Mouse (Mus musculus) heart, postnatal 0 days (tissue): ENCODE measurements around the gene Mgat3. TPM values are rescaled to one million over a fixed set of nuclear protein-coding genes. Genes with fewer than 3 reads are reported as not detected.

ENCODE experiments used
- ATAC-seq: fragments of 200-750 bp; cut with Nextera tagmentation; 2 replicates; pipeline ENCODE4 v1.8.0; 2017; ENCODE audit warnings: low read depth, moderate number of reproducible peaks, moderate library complexity; ENCODE audit not compliant: insufficient read depth
- DNase-seq: peaks from one replicate; pipeline ENCODE4 v3.0.0-alpha.2; 2016; ENCODE audit warnings: low spot score
- H3K27ac ChIP-seq: fragments of 300-500 bp; sonication (generic); 2 replicates; pipeline ENCODE4 v1.5.1; 2014; ENCODE audit warnings: low read depth, mild to moderate bottlenecking
- H3K27me3 ChIP-seq: fragments of 300-500 bp; sonication (generic); 2 replicates; pipeline ENCODE4 v1.6.1; 2014; ENCODE audit warnings: low read length, mixed read lengths; ENCODE audit not compliant: control insufficient read depth, insufficient read depth
- H3K36me3 ChIP-seq: fragments of 300-500 bp; sonication (generic); replicated peaks from 2 replicates; pipeline ENCODE4 v1.6.1; 2014; ENCODE audit warnings: low read length, mixed read lengths; ENCODE audit not compliant: control insufficient read depth, insufficient read depth
- H3K4me1 ChIP-seq: fragments of 300-500 bp; sonication (generic); 2 replicates; pipeline ENCODE4 v1.6.1; 2014; ENCODE audit warnings: antibody characterized with exemption; ENCODE audit not compliant: control insufficient read depth, insufficient read depth
- H3K4me2 ChIP-seq: fragments of 300-500 bp; sonication (generic); 2 replicates; pipeline ENCODE4 v1.6.1; 2014; ENCODE audit warnings: low read depth, mild to moderate bottlenecking, low read length, moderate library complexity
- H3K4me3 ChIP-seq: fragments of 300-500 bp; sonication (generic); 2 replicates; pipeline ENCODE4 v1.5.1; 2014; ENCODE audit warnings: low read depth, low read length
- H3K9ac ChIP-seq: fragments of 300-500 bp; sonication (generic); replicated peaks from 2 replicates; pipeline ENCODE4 v1.6.1; 2014; ENCODE audit warnings: low read depth, low read length, mixed read lengths
- H3K9me3 ChIP-seq: fragments of 300-500 bp; sonication (generic); replicated peaks from 2 replicates; pipeline ENCODE4 v1.6.1; 2016; ENCODE audit warnings: low read length; ENCODE audit not compliant: control insufficient read depth
- CTCF ChIP-seq: IDR thresholded peaks from 2 replicates; pipeline ENCODE4 v1.5.1; 2016; ENCODE audit warnings: antibody characterized with exemption, control low read depth, low read depth
- EP300 ChIP-seq: IDR thresholded peaks from 2 replicates; pipeline ENCODE4 v1.6.1; 2016; ENCODE audit warnings: antibody characterized with exemption, low read depth
- WGBS: fragments of 180-500 bp; shearing (Covaris S2); extraction: QIAGEN DNeasy Blood & Tissue Kit; methylation state at CpG from one replicate; pipeline ENCODE4 v1.1.7; 2014; 5-methylcytosine and 5-hydroxymethylcytosine counted together
- polyA plus RNA-seq: library from polyadenylated mRNA; unstranded; fragments of >200 nt; fragmentation: Nextera tagmentation; extraction: Ambion mirVana; gene quantifications from 2 replicates; pipeline ENCODE4 v1.2.1, GENCODE M21; 2015
- total RNA-seq: library from RNA; depleted of rRNA; stranded (reverse); fragments of >200 nt; gene quantifications from 2 replicates; pipeline ENCODE4 v1.2.3, GENCODE M21; 2014; ENCODE audit warnings: low replicate concordance

Gene Mgat3
- total and polyA plus RNA-seq, 2 experiments from 2014 or later, result 0.23 to 1.9 TPM

GRCm38 (mm10) chr15:80206057-80206565 lies 32.6 kb downstream of the Mgat3 start:
- Histone ChIP-seq H3K9ac (no peak overlapping the region), H3K4me1 (no peaks in the 10 kb centered on the region), H3K36me3 (no peaks in the 10 kb centered on the region), H3K9me3 (no peaks in the 10 kb centered on the region), H3K27me3 (no peaks in the 10 kb centered on the region), H3K4me3 (no peak overlapping the region), H3K4me2 (no peak overlapping the region), H3K27ac (no peak overlapping the region)
- TF ChIP-seq EP300 (no peak), CTCF (no peak)
- ATAC-seq, result no peak
- no peak for DNase-seq
- 80% methylated on average over 3 of the region's 3 CpGs for WGBS

- H3K9me3 ChIP-seq, result no peaks in the 10 kb centered on the region
- H3K4me1 ChIP-seq, result no peaks in the 10 kb centered on the region
- 54% methylated on average over 4 of the region's 4 CpGs for WGBS
- H3K27me3 ChIP-seq, result no peaks in the 10 kb centered on the region
- no peak overlapping the region for H3K4me2 ChIP-seq
- no peaks in the 10 kb centered on the region for H3K36me3 ChIP-seq
- DNase-seq (no peak), ATAC-seq (no peak)
- H3K27ac ChIP-seq, result no peak overlapping the region
- no peak overlapping the region for H3K4me3 ChIP-seq
- TF ChIP-seq EP300, result no peak
- no peak for TF ChIP-seq CTCF
- H3K9ac ChIP-seq, result no peak overlapping the region
Measured at GRCm38 (mm10) chr15:80208446-80208845, 34.9 kb downstream of the Mgat3 start.

- H3K4me2 ChIP-seq, result no peak overlapping the region
- H3K9ac ChIP-seq, result no peak overlapping the region
- ATAC-seq, result no peak
Measured at GRCm38 (mm10) chr15:80213688-80214087, 40.2 kb downstream of the Mgat3 start.

GRCm38 (mm10) chr15:80215716-80216479 lies 42.4 kb downstream of the Mgat3 start:
- no peak overlapping the region for H3K4me2 ChIP-seq
- H3K27me3 ChIP-seq, result no peaks in the 10 kb centered on the region
- ATAC-seq, result no peak
- peaks cover 8% of the 10 kb centered on the region; the same call in 1 of the 2 replicates for H3K4me1 ChIP-seq
- DNase-seq, result no peak
- no peaks in the 10 kb centered on the region for H3K9me3 ChIP-seq
- WGBS, result 17% methylated on average over 10 of the region's 10 CpGs
- no peaks in the 10 kb centered on the region for H3K36me3 ChIP-seq
- H3K9ac ChIP-seq, result no peak overlapping the region
- no peak for TF ChIP-seq EP300
- peak; percentile 40 for TF ChIP-seq CTCF
- H3K27ac ChIP-seq, result no peak overlapping the region
- H3K4me3 ChIP-seq, result no peak overlapping the region

More at GRCm38 (mm10) chr15:80213688-80214087, 40.2 kb downstream of the Mgat3 start:
- Histone ChIP-seq H3K9me3 (no peaks in the 10 kb centered on the region), H3K36me3 (no peaks in the 10 kb centered on the region), H3K4me3 (no peak overlapping the region), H3K27me3 (no peaks in the 10 kb centered on the region), H3K4me1 (no peaks in the 10 kb centered on the region), H3K27ac (no peak overlapping the region)
- no peak for DNase-seq
- TF ChIP-seq CTCF (no peak), EP300 (no peak)

GRCm38 (mm10) chr15:80216480-80216820 lies 42.9 kb downstream of the Mgat3 start:
- DNase-seq (no peak), ATAC-seq (no peak)
- Histone ChIP-seq H3K4me2 (no peak overlapping the region), H3K27ac (no peak overlapping the region), H3K36me3 (no peaks in the 10 kb centered on the region), H3K27me3 (no peaks in the 10 kb centered on the region), H3K9me3 (no peaks in the 10 kb centered on the region), H3K4me1 (peaks cover 8% of the 10 kb centered on the region; the same call in 1 of the 2 replicates), H3K4me3 (no peak overlapping the region), H3K9ac (no peak overlapping the region)
- 49% methylated on average over 9 of the region's 9 CpGs for WGBS
- TF ChIP-seq EP300, result no peak
- no peak for TF ChIP-seq CTCF

- Histone ChIP-seq H3K4me2 (no peak overlapping the region), H3K27me3 (no peaks in the 10 kb centered on the region), H3K4me1 (peaks cover 8% of the 10 kb centered on the region; the same call in 1 of the 2 replicates), H3K9me3 (no peaks in the 10 kb centered on the region), H3K9ac (no peak overlapping the region), H3K4me3 (no peak overlapping the region), H3K36me3 (no peaks in the 10 kb centered on the region), H3K27ac (no peak overlapping the region)
- 81% methylated on average over 10 of the region's 10 CpGs for WGBS
- DNase-seq (no peak), ATAC-seq (no peak)
- TF ChIP-seq CTCF, result no peak
- TF ChIP-seq EP300, result no peak
Measured at GRCm38 (mm10) chr15:80217476-80217875, 44.0 kb downstream of the Mgat3 start.
